8 mouse cellular contexts compared by ENCODE assay signal in genomic region chr2:156722071-156722575, GRCm38 (mm10). TPM values are rescaled to one million over a fixed set of nuclear protein-coding genes. Genes with fewer than 3 reads are reported as not detected.
DNase-seq lines count a peak whose midpoint lies in the region; ATAC-seq lines count a peak whose summit lies in the region.

No protein-coding gene starts in this region.

- intact Hi-C loops in left cerebral cortex, postnatal 4 days (cut with DNase I): no loop called here

- no peaks in the 10 kb centered on the region for H3K9me3 ChIP-seq in hindbrain, embryonic 13.5 days

- peak overlapping the region; percentile 97 for H3K4me3 ChIP-seq in hindbrain, embryonic 13.5 days

- peak overlapping the region; percentile 96 for H3K27ac ChIP-seq in hindbrain, embryonic 13.5 days

- peak overlapping the region; percentile 100 for H3K9ac ChIP-seq in hindbrain, embryonic 13.5 days

- H3K36me3 ChIP-seq in hindbrain, embryonic 13.5 days: no peaks in the 10 kb centered on the region

- H3K4me1 ChIP-seq in hindbrain, embryonic 13.5 days (replicated peaks): peaks cover 74% of the 10 kb centered on the region

- H3K27me3 ChIP-seq in hindbrain, embryonic 13.5 days: no peaks in the 10 kb centered on the region

- DNase-seq in layer of hippocampus, adult 11-12 months (ENCODE audit: low spot score): peak; percentile 69
- DNase-seq in layer of hippocampus, postnatal 36 days: no peak
- peak; percentile 73 for DNase-seq in cerebellum, adult 9-10 months
- peak; percentile 70 to 73 for DNase-seq in frontal cortex, postnatal 36 days (ENCODE audit: low spot score in 2 of 2)
- DNase-seq in left cerebral cortex, postnatal 4 days: peak; percentile 39
- peak; percentile 58 for DNase-seq in mesoderm, embryonic 11.5 days (ENCODE audit: low read depth, low spot score)
- DNase-seq in spleen, postnatal 4 days (ENCODE audit: low spot score in 2 of 2): peak; percentile 33 to 75

- ATAC-seq in hindbrain, embryonic 13.5 days (ENCODE audit: low FRiP score): peak; percentile 7; the same call in 1 of the 2 replicates

- under 1% methylated on average over 15 of the region's 15 CpGs for WGBS in hindbrain, embryonic 13.5 days

- H3K4me2 ChIP-seq in hindbrain, embryonic 13.5 days: peak overlapping the region; percentile 89

RNA-seq across cellular contexts. Expression of gene Myl9, which starts 53.1 kb away (rescaled TPM):
- total RNA-seq in layer of hippocampus, postnatal 36 days (2021): 10 to 100 TPM; 16.3 to 17.0 TPM
- polyA plus RNA-seq in hindbrain, embryonic 13.5 days (2015; fragmentation: Nextera tagmentation; extraction: Ambion mirVana): 39.1 and 53.3 TPM in 2 replicates
- 10 to 100 TPM; 13.4 to 18.6 TPM for total RNA-seq in left cerebral cortex, postnatal 4 days (2021)

Comparison
In these comparisons a context has a peak if more than half of its experiments do, and no peak if none do; other contexts are left out.
1. DNase-seq: peak in layer of hippocampus, adult 11-12 months (single experiment), cerebellum, adult 9-10 months (single experiment), frontal cortex, postnatal 36 days (2 of 2), left cerebral cortex, postnatal 4 days (single experiment), mesoderm, embryonic 11.5 days (single experiment) and spleen, postnatal 4 days (2 of 2); none in layer of hippocampus, postnatal 36 days (0 of 2).